Mouse (Mus musculus) bone marrow macrophage, adult 2 months (primary cell): ENCODE results near the gene 4930404H24Rik.

Source experiments
- CTCF ChIP-seq: IDR thresholded peaks from 2 replicates; pipeline ENCODE4 v1.5.1; 2012; ENCODE audit warnings: low read depth, mild to moderate bottlenecking, low read length, moderate library complexity
- POLR2A ChIP-seq: IDR thresholded peaks from 2 replicates; pipeline ENCODE4 v1.6.1; 2012; ENCODE audit warnings: mild to moderate bottlenecking, low read depth, low read length, borderline replicate concordance

- TF ChIP-seq CTCF (no peak), POLR2A (no peak)
Measured at GRCm38 (mm10) chr2:153494293-153494811, 1.8 kb downstream of the 4930404H24Rik start.
